Mouse (Mus musculus) midbrain, embryonic 14.5 days (tissue): ENCODE measurements around the gene Tbcb. TPM values are rescaled to one million over a fixed set of nuclear protein-coding genes. Genes with fewer than 3 reads are reported as not detected.
"Not testable (repeated sequence)": the region's sequence is repeated elsewhere in the genome, so short reads cannot be mapped to it uniquely, and the experiment has no call there.

Experiments
- ATAC-seq: fragments of 200-750 bp; cut with Nextera tagmentation; 2 replicates; pipeline ENCODE4 v1.8.0; 2017; ENCODE audit warnings: moderate number of reproducible peaks, moderate library complexity; ENCODE audit not compliant: low FRiP score, low TSS enrichment
- DNase-seq: peaks from one replicate; pipeline ENCODE4 v3.0.0-alpha.2; 2015
- H3K27ac ChIP-seq: fragments of 300-500 bp; sonication (generic); replicated peaks from 2 replicates; pipeline ENCODE4 v1.5.1; 2014; ENCODE audit warnings: mild to moderate bottlenecking, low read depth, low read length, moderate library complexity
- H3K27me3 ChIP-seq: fragments of 300-500 bp; sonication (generic); 2 replicates; pipeline ENCODE4 v1.6.1; 2014; ENCODE audit warnings: low read length, control low read depth, mixed read lengths; ENCODE audit not compliant: control insufficient read depth, insufficient read depth
- H3K36me3 ChIP-seq: fragments of 300-500 bp; sonication (generic); 2 replicates; pipeline ENCODE4 v1.6.1; 2014; ENCODE audit warnings: low read length, control low read depth; ENCODE audit not compliant: control insufficient read depth, insufficient read depth
- H3K4me1 ChIP-seq: fragments of 300-500 bp; sonication (generic); 2 replicates; pipeline ENCODE4 v1.6.1; 2014; ENCODE audit warnings: mild to moderate bottlenecking, antibody characterized with exemption, low read length, control low read depth; ENCODE audit not compliant: control insufficient read depth, insufficient read depth
- H3K4me2 ChIP-seq: fragments of 300-500 bp; sonication (generic); 2 replicates; pipeline ENCODE4 v1.6.1; 2014; ENCODE audit warnings: mild to moderate bottlenecking, low read length, moderate library complexity
- H3K4me3 ChIP-seq: fragments of 300-500 bp; sonication (generic); replicated peaks from 2 replicates; pipeline ENCODE4 v1.5.1; 2014; ENCODE audit warnings: low read depth, low read length
- H3K9ac ChIP-seq: fragments of 300-500 bp; sonication (generic); replicated peaks from 2 replicates; pipeline ENCODE4 v1.6.1; 2014; ENCODE audit warnings: mild to moderate bottlenecking, low read length, moderate library complexity
- H3K9me3 ChIP-seq: fragments of 300-500 bp; sonication (generic); 2 replicates; pipeline ENCODE4 v1.6.1; 2016; ENCODE audit warnings: low read length, control low read depth, mixed read lengths; ENCODE audit not compliant: control insufficient read depth
- WGBS: fragments of 180-500 bp; shearing (Covaris S2); extraction: QIAGEN DNeasy Blood & Tissue Kit; methylation state at CpG from one replicate; pipeline ENCODE4 v1.1.7; 2014; 5-methylcytosine and 5-hydroxymethylcytosine counted together
- polyA plus RNA-seq: library from polyadenylated mRNA; unstranded; fragments of >200 nt; fragmentation: Nextera tagmentation; extraction: Ambion mirVana; gene quantifications from 2 replicates; pipeline ENCODE4 v1.2.1, GENCODE M21; 2014

Gene Tbcb
- polyA plus RNA-seq, 1 experiment from 2014 or later = 337 TPM

- no peak for DNase-seq
- WGBS = 83% methylated on average over 3 of the region's 3 CpGs
- Histone ChIP-seq H3K4me1 (no peaks in the 10 kb centered on the region), H3K27ac (no peak overlapping the region), H3K36me3 (0 out of 2 replicates have a peak, but pooled peaks cover 6% of the 10 kb centered on the region), H3K27me3 (no peaks in the 10 kb centered on the region), H3K9ac (no peak overlapping the region), H3K4me3 (no peak overlapping the region), H3K4me2 (no peak overlapping the region), H3K9me3 (no peaks in the 10 kb centered on the region)
- ATAC-seq = no peak
Measured at GRCm38 (mm10) chr7:30266780-30267179, 34.7 kb upstream of the Tbcb start.

GRCm38 (mm10) chr7:30265935-30266334 is 33.9 kb upstream of the Tbcb start:
- Histone ChIP-seq H3K27me3 (no peaks in the 10 kb centered on the region), H3K4me1 (no peaks in the 10 kb centered on the region), H3K4me2 (no peak overlapping the region), H3K9ac (no peak overlapping the region), H3K27ac (no peak overlapping the region), H3K4me3 (no peak overlapping the region), H3K36me3 (0 out of 2 replicates have a peak, but pooled peaks cover 6% of the 10 kb centered on the region), H3K9me3 (no peaks in the 10 kb centered on the region)
- WGBS = 87% methylated on average over 7 of the region's 7 CpGs
- no peak for ATAC-seq
- no peak for DNase-seq

DNA sequence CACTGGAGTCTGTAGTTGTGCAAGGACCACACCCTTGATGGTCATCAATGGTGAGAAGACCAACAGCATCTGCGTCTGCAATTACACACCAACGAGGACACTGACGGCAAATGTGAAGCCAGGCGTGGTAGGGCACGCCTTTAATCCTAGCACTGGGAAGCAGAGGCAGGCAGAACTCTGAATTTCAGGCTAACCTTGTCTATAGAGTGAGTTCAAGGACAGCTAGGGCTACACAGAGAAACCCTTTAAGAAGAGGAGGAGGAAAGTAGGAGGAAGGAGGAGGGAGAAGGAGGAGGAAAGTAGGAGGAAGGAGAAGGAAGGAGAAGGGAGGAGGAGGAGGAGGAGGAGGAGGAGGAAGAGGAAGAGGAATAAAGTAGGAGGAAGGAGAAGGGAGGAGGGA is 33.5 kb upstream of the Tbcb start:
- Histone ChIP-seq H3K9me3 (no peaks in the 10 kb centered on the region), H3K9ac (no peak overlapping the region), H3K27ac (no peak overlapping the region), H3K4me3 (no peak overlapping the region), H3K4me1 (no peaks in the 10 kb centered on the region), H3K36me3 (0 out of 2 replicates have a peak, but pooled peaks cover 6% of the 10 kb centered on the region), H3K27me3 (no peaks in the 10 kb centered on the region), H3K4me2 (no peak overlapping the region)
- 92% methylated on average over 5 of the region's 5 CpGs for WGBS
- ATAC-seq (no peak), DNase-seq (no peak)

DNA sequence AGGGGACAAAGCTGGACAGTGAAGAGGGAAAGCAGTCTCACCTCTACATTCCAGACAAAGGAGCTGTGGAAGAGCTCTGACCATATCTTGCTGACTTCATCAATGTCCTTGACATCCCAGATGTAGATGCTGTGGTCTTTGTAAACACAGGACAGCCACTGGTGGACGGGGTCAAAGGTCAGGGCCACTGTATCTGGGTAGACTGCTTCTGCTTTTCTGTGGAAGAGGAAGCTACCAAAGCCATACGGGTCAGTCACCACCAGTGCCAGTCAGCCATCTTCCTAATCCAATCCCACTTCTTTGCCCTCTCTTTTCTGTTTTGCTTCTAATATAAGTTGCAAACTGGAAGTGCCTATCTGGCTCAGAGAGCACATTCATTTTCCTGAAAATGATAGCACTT is 33.0 kb upstream of the Tbcb start:
- Histone ChIP-seq H3K27ac (no peak overlapping the region), H3K4me2 (no peak overlapping the region), H3K9me3 (no peaks in the 10 kb centered on the region), H3K9ac (no peak overlapping the region), H3K4me3 (no peak overlapping the region), H3K36me3 (0 out of 2 replicates have a peak, but pooled peaks cover 6% of the 10 kb centered on the region), H3K27me3 (no peaks in the 10 kb centered on the region), H3K4me1 (no peaks in the 10 kb centered on the region)
- no peak for DNase-seq
- WGBS = 87% methylated on average over 2 of the region's 2 CpGs
- ATAC-seq = no peak

GRCm38 (mm10) chr7:30251956-30252954 is 20.2 kb upstream of the Tbcb start:
- 89% methylated on average over 12 of the region's 12 CpGs for WGBS
- no peak overlapping the region for H3K9ac ChIP-seq
- no peak overlapping the region for H3K27ac ChIP-seq
- no peak for ATAC-seq
- DNase-seq = no peak
- H3K36me3 ChIP-seq = 0 out of 2 replicates have a peak, but pooled peaks cover 2% of the 10 kb centered on the region
- no peak overlapping the region for H3K4me2 ChIP-seq
- H3K27me3 ChIP-seq = no peaks in the 10 kb centered on the region
- no peaks in the 10 kb centered on the region for H3K4me1 ChIP-seq
- no peaks in the 10 kb centered on the region for H3K9me3 ChIP-seq
- no peak overlapping the region for H3K4me3 ChIP-seq

GRCm38 (mm10) chr7:30237374-30237773 is 5.3 kb upstream of the Tbcb start:
- peaks cover 11% of the 10 kb centered on the region for H3K4me1 ChIP-seq
- ATAC-seq, H3K4me2 ChIP-seq, H3K27ac ChIP-seq, H3K9ac ChIP-seq, H3K4me3 ChIP-seq, DNase-seq, H3K27me3 ChIP-seq, H3K9me3 ChIP-seq: not testable (repeated sequence)
- peaks cover 30% of the 10 kb centered on the region for H3K36me3 ChIP-seq
- 81% methylated on average over 3 of the region's 3 CpGs for WGBS

DNA sequence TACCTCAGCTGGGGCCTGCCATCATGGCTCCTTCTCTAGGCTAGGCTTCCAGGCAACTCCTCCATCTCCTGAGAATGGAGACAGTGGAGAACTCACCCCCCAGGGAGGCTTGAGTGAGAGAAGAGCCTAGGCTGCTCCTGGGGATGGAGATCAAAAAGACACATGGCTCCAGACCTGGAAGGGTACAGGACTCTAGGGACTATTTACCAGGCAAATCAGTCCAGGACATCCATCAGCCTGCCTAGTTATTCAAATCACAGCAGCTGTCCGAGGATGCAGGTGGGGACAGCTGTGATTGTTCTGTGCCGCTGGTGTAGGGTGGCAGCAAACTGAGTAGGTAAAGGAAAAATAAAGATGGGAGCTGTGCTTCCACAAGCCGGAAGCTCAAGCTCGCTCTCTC is 3.6 kb upstream of the Tbcb start, which contains the start of gene Ovol3:
TSS of gene Ovol3 (minus strand) at position 101 of the 400 bp plus-strand sequence.
- ATAC-seq (no peak), DNase-seq (no peak)
- H3K27me3 ChIP-seq = no peaks in the 10 kb centered on the region
- no peak within 1 kb of the TSS for H3K4me3 ChIP-seq
- no peaks in the 10 kb centered on the region for H3K9me3 ChIP-seq
- H3K27ac ChIP-seq = no peak within 1 kb of the TSS
- peaks cover 26% of the 10 kb centered on the region for H3K36me3 ChIP-seq
- H3K9ac ChIP-seq = no peak within 1 kb of the TSS
- peaks cover 16% of the 10 kb centered on the region for H3K4me1 ChIP-seq
- 84% methylated on average over 4 of the region's 4 CpGs for WGBS
- no peak within 1 kb of the TSS for H3K4me2 ChIP-seq

DNA sequence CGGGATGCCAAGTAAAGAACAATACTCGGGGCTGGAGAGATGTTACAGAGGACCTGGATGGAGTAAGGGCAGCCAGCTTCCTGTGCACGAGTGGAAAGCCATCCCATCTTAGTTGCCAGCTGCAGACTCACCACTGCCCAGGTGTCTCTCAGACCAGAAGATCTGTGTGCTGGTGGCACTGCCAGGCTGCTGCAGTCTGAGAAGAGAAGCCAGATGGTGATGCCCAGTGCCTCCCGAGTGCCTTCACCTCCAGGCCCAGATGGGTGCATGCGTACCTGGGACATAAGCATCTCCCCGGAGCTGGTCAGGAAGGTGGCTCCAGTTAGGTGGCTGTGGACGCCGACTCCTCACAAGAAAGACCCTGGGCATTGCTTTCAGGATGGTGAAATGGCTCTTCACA is 3.0 kb upstream of the Tbcb start:
- no peaks in the 10 kb centered on the region for H3K9me3 ChIP-seq
- peaks cover 29% of the 10 kb centered on the region for H3K36me3 ChIP-seq
- H3K9ac ChIP-seq = no peak overlapping the region
- no peak for ATAC-seq
- no peaks in the 10 kb centered on the region for H3K27me3 ChIP-seq
- H3K4me1 ChIP-seq = peaks cover 19% of the 10 kb centered on the region
- H3K27ac ChIP-seq = no peak overlapping the region
- H3K4me3 ChIP-seq = no peak overlapping the region
- no peak for DNase-seq
- no peak overlapping the region for H3K4me2 ChIP-seq
- 92% methylated on average over 8 of the region's 8 CpGs for WGBS
